Mouse (Mus musculus) kidney, postnatal 0 days (tissue): ENCODE data around the gene Rcor1. TPM values are rescaled to one million over a fixed set of nuclear protein-coding genes. Genes with fewer than 3 reads are reported as not detected.

Experiments
- ATAC-seq: fragments of 200-750 bp; cut with Nextera tagmentation; replicated peaks from 2 replicates; pipeline ENCODE4 v1.8.0; 2017; ENCODE audit warnings: low read depth, moderate number of reproducible peaks, moderate TSS enrichment, moderate library complexity; ENCODE audit not compliant: low FRiP score
- DNase-seq: peaks from one replicate; pipeline ENCODE4 v3.0.0-alpha.2; 2016; ENCODE audit warnings: low spot score
- H3K27ac ChIP-seq: fragments of 300-500 bp; sonication (generic); 2 replicates; pipeline ENCODE4 v1.5.1; 2014; ENCODE audit warnings: mild to moderate bottlenecking
- H3K27me3 ChIP-seq: fragments of 300-500 bp; sonication (generic); 2 replicates; pipeline ENCODE4 v1.6.1; 2014; ENCODE audit warnings: low read length, mixed read lengths; ENCODE audit not compliant: insufficient read depth
- H3K36me3 ChIP-seq: fragments of 300-500 bp; sonication (generic); 2 replicates; pipeline ENCODE4 v1.6.1; 2014; ENCODE audit warnings: low read length, mixed read lengths; ENCODE audit not compliant: insufficient read depth
- H3K4me1 ChIP-seq: fragments of 300-500 bp; sonication (generic); replicated peaks from 2 replicates; pipeline ENCODE4 v1.6.1; 2014; ENCODE audit warnings: antibody characterized with exemption, low read length, mixed read lengths; ENCODE audit not compliant: insufficient read depth
- H3K4me2 ChIP-seq: fragments of 300-500 bp; sonication (generic); 2 replicates; pipeline ENCODE4 v1.6.1; 2014; ENCODE audit warnings: mild to moderate bottlenecking, low read length, moderate library complexity, mixed read lengths
- H3K4me3 ChIP-seq: fragments of 300-500 bp; sonication (generic); replicated peaks from 2 replicates; pipeline ENCODE4 v1.5.1; 2014; ENCODE audit warnings: low read depth, low read length
- H3K9ac ChIP-seq: fragments of 300-500 bp; sonication (generic); 2 replicates; pipeline ENCODE4 v1.6.1; 2014; ENCODE audit warnings: low read depth, low read length
- H3K9me3 ChIP-seq: fragments of 300-500 bp; sonication (generic); replicated peaks from 2 replicates; pipeline ENCODE4 v1.6.1; 2016; ENCODE audit warnings: low read length, inconsistent platforms, mixed read lengths
- CTCF ChIP-seq: IDR thresholded peaks from 2 replicates; pipeline ENCODE4 v1.5.1; 2016; ENCODE audit warnings: antibody characterized with exemption, low read depth, mild to moderate bottlenecking, moderate library complexity
- WGBS: fragments of 180-500 bp; shearing (Covaris S2); extraction: QIAGEN DNeasy Blood & Tissue Kit; methylation state at CpG from one replicate; pipeline ENCODE4 v1.1.7; 2014; 5-methylcytosine and 5-hydroxymethylcytosine counted together
- polyA plus RNA-seq: library from polyadenylated mRNA; unstranded; fragments of >200 nt; fragmentation: Nextera tagmentation; extraction: Ambion mirVana; gene quantifications from 2 replicates; pipeline ENCODE4 v1.2.1, GENCODE M21; 2015

Gene Rcor1
- polyA plus RNA-seq, 1 experiment from 2014 or later = 10.1 TPM

DNA sequence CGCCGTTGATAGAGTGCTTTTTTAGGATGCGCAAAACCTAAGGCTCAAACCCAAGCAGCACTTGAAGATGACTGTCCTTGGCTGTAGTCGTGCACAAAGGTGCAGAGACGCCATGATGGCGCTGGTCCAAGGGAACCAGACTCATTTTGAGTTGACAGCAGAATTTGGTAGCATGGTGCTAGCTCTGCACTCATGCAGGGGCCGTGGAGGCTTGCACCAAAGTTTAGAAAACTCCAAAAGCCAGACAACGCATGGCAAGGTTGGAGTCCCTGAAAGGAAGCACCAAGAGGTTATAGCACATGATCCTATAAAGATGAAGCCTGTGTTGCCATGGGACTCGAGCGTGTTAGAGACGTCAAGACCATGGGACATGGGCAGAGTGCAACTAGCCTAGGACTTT lies 21.1 kb upstream of the Rcor1 start:
- H3K4me3 ChIP-seq = no peak overlapping the region
- TF ChIP-seq CTCF = no peak

DNA sequence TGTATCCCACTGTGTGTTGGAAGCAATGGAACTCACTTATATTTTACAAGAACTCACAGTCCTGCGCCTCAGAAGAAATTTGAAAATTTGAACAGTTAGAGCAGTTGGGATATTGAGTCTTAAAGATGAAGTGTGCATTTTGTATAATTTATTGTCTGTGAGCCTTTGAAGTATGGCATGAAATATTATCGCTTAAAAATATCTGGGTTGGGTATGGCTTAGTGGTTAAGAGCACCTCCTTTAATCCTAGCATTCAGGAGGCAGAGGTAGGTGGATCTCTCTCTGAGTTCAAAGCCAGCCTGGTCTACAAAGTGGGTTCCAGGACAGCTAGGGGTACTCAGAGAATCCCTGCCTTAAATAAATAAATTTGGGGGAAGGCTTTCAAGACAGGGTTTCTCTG lies 20.1 kb upstream of the Rcor1 start:
- Histone ChIP-seq H3K27me3 (no peaks in the 10 kb centered on the region), H3K9me3 (no peaks in the 10 kb centered on the region), H3K9ac (no peak overlapping the region), H3K27ac (no peak overlapping the region), H3K36me3 (no peaks in the 10 kb centered on the region), H3K4me2 (no peak overlapping the region), H3K4me1 (no peaks in the 10 kb centered on the region), H3K4me3 (no peak overlapping the region)
- DNase-seq (no peak), ATAC-seq (no peak)
- TF ChIP-seq CTCF = no peak
- 93% methylated on average over 2 of the region's 2 CpGs for WGBS

More for the DNA sequence above, 21.1 kb upstream of the Rcor1 start:
- H3K9ac ChIP-seq = no peak overlapping the region
- 92% methylated on average over 11 of the region's 11 CpGs for WGBS
- H3K9me3 ChIP-seq = no peaks in the 10 kb centered on the region
- no peaks in the 10 kb centered on the region for H3K4me1 ChIP-seq
- no peak for DNase-seq
- H3K36me3 ChIP-seq = no peaks in the 10 kb centered on the region
- H3K27me3 ChIP-seq = no peaks in the 10 kb centered on the region
- H3K4me2 ChIP-seq = no peak overlapping the region
- H3K27ac ChIP-seq = no peak overlapping the region
- ATAC-seq = no peak

DNA sequence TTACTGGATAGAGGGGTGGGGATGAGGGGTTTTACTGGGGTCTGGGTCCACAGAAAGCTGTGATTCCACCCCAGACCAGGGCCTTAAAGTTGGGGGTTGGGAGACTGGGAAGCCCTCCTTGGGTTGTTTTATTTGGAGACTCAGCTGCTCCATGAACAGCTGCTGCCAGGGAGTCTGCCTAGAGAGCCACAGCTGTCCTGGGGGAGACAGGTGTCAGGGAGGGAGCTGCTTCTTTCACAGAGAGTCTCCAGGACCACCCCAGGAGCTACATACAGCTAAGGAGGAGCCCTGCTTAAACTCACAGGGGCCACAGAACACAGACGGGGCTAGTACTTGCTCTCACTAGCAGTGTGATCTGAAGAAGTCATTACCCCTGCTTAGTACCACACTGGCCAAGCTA lies 18.0 kb upstream of the Rcor1 start:
- H3K9ac ChIP-seq = no peak overlapping the region
- 13% methylated on average over 1 of the region's 1 CpGs for WGBS
- no peak for ATAC-seq

DNA sequence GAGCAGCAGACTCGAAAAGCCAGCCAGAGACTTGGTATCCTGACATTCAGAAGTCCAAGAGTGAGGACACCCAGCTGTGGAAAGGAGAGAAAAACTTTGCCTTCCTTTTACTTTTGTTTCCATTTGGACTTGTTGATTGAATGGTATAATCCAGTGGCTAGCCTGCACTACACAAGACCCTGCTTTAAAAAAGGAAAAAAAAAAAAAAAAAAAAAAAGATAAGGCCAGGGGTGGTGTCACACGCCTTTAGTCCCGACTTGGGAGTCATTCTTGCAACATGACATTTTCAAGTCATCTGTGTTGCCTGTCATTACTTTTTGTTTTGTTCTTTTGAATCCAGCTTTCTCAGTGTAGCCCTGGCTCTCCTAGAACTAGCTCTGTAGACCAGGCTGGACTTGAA lies 17.6 kb upstream of the Rcor1 start:
- no peak overlapping the region for H3K9ac ChIP-seq

More for the DNA sequence above, 18.0 kb upstream of the Rcor1 start:
- Histone ChIP-seq H3K4me3 (no peak overlapping the region), H3K4me2 (no peak overlapping the region), H3K9me3 (no peaks in the 10 kb centered on the region), H3K36me3 (no peaks in the 10 kb centered on the region), H3K27me3 (no peaks in the 10 kb centered on the region), H3K4me1 (no peaks in the 10 kb centered on the region), H3K27ac (no peak overlapping the region)
- DNase-seq = no peak
- no peak for TF ChIP-seq CTCF

DNA sequence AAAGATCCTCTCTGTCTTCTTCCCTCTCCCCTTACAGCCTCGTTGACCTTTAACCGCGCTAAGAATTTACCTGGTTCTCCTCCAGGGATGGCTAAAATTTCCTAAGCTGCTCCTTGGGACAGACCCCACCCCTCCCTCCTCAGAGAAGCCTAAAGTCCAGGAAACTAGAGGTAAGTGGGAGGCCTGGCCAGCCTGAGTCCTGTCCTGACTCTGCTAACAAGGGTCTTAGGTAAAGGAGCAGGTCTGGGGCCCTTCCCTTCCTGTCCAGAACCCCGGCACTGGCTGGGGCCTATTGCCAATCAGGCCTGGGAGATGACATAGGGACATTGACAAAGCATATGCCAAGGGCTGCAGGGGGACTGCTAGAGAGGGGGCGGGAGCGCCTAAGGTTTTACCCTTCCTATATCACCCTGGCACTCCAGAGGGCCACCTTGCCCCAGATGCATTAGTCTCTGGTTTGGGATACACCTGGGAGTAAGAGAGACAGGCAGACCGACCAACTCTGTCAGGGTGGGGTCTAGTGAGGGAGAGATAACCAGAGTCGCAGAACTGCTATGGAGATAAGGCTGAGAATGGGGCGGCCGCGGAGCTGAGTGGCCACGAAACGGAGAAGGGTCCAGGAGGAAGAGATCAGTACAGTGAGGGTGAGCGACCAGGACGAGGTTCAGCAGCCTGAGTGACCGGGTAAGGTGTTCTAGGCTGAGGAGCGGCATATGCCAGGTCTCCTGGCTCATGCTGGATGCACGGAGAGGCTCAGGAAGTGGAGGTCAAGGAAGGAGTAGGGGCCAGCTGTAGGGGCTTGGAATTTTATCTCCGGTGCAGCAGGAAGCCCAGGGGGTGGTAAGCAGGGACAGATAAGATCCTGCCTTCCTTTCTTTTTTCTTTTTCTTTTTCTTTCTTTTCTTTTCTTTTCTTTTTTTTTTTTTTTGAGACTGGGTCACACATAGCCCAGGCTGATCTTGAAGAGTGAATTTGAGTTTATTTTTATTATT lies 10.7 kb upstream of the Rcor1 start:
- TF ChIP-seq CTCF = no peak
- Histone ChIP-seq H3K36me3 (no peaks in the 10 kb centered on the region), H3K27ac (no peak overlapping the region), H3K4me1 (no peaks in the 10 kb centered on the region), H3K27me3 (no peaks in the 10 kb centered on the region), H3K9ac (no peak overlapping the region), H3K4me3 (no peak overlapping the region), H3K9me3 (no peaks in the 10 kb centered on the region), H3K4me2 (no peak overlapping the region)
- whole genome bisulfite sequencing = 54% methylated on average over 19 of the region's 19 CpGs
- ATAC-seq = no peak
- no peak for DNase-seq

More for the DNA sequence above, 17.6 kb upstream of the Rcor1 start:
- no peaks in the 10 kb centered on the region for H3K9me3 ChIP-seq
- H3K27me3 ChIP-seq = no peaks in the 10 kb centered on the region
- H3K4me2 ChIP-seq = no peak overlapping the region
- H3K4me3 ChIP-seq = no peak overlapping the region
- no peak for TF ChIP-seq CTCF
- H3K27ac ChIP-seq = no peak overlapping the region
- no peaks in the 10 kb centered on the region for H3K4me1 ChIP-seq
- no peak for ATAC-seq
- no peaks in the 10 kb centered on the region for H3K36me3 ChIP-seq
- DNase-seq = no peak
- 61% methylated on average over 3 of the region's 3 CpGs for WGBS

DNA sequence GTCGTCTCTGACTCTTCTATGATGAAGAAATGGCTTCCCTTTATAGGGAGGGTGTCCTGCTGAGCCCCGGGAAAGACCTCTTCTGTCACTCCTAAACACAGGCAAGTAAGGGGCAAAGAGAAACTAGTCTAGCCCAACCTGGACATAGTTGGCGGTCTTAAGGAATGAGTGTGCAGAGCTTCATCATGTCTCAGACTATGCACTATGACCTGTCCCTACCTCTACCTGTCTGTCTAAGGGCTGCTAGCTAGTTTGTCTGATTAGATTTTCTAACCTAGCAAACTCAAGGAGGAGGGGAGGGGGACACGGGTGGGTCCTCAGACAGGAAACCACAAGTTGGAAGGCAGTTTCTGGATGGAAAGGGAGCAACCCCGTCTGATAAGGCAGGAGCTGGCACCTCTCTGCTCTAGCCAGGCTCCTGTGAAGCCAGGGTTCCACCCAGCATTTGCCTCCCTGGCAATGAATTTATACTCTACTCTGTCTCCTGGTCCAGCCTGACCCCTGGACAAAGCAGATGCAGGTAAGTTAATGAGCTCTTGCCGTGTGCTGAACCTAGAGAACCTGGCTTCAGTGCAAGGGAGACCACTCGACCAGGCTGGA lies 9.8 kb upstream of the Rcor1 start:
- no peaks in the 10 kb centered on the region for H3K27me3 ChIP-seq
- H3K27ac ChIP-seq = no peak overlapping the region
- H3K9ac ChIP-seq = no peak overlapping the region
- DNase-seq = no peak
- no peak for TF ChIP-seq CTCF
- H3K36me3 ChIP-seq = no peaks in the 10 kb centered on the region
- no peak overlapping the region for H3K4me2 ChIP-seq
- no peak overlapping the region for H3K4me3 ChIP-seq
- WGBS = 65% methylated on average over 7 of the region's 7 CpGs
- H3K4me1 ChIP-seq = no peaks in the 10 kb centered on the region
- H3K9me3 ChIP-seq = no peaks in the 10 kb centered on the region
- no peak for ATAC-seq
